Mouse (Mus musculus): ENCODE results near the gene 6430550D23Rik.
"Not testable (repeated sequence)": the region's sequence is repeated elsewhere in the genome, so short reads cannot be mapped to it uniquely, and the experiment has no call there.

6430550D23Rik gene

GRCm38 (mm10) chr2:155949362-155949761, 58.4 kb downstream of the 6430550D23Rik start:
- no peak for DNase-seq

- no peak for DNase-seq
These were observed 60.3 kb downstream of the 6430550D23Rik start for GRCm38 (mm10) chr2:155947390-155948002.

- DNase-seq: no peak
These were observed 61.3 kb downstream of the 6430550D23Rik start for GRCm38 (mm10) chr2:155946499-155946898.

- DNase-seq: peak; percentile 50
These were observed 61.7 kb downstream of the 6430550D23Rik start for GRCm38 (mm10) chr2:155946069-155946468.

GRCm38 (mm10) chr2:155945580-155945979, 62.2 kb downstream of the 6430550D23Rik start:
- no peak for DNase-seq

- no peak for DNase-seq
These were observed 62.7 kb downstream of the 6430550D23Rik start, which contains the start of gene Gdf5 for GRCm38 (mm10) chr2:155945124-155945523. Gene Gdf5 (minus strand): TSS chr2:155945367.

- DNase-seq: no peak
These were observed 63.1 kb downstream of the 6430550D23Rik start for GRCm38 (mm10) chr2:155944685-155945084.

- DNase-seq: no peak
These were observed 64.3 kb downstream of the 6430550D23Rik start for GRCm38 (mm10) chr2:155943463-155943862.

- DNase-seq: no peak
These were observed 65.9 kb downstream of the 6430550D23Rik start for GRCm38 (mm10) chr2:155941697-155942442.

GRCm38 (mm10) chr2:155940681-155941080, 67.1 kb downstream of the 6430550D23Rik start, which contains the start of gene Gm15557:
Gene Gm15557 (plus strand): TSS chr2:155940728.
- no peak for DNase-seq

- no peak for DNase-seq
These were observed 67.8 kb downstream of the 6430550D23Rik start for GRCm38 (mm10) chr2:155939897-155940529.

- DNase-seq: peak; percentile 94
These were observed 78.0 kb downstream of the 6430550D23Rik start, which contains the start of gene Uqcc1 for GRCm38 (mm10) chr2:155929531-155930442. Gene Uqcc1 (minus strand): TSS chr2:155930310.

- no peak for DNase-seq
These were observed 78.9 kb downstream of the 6430550D23Rik start for GRCm38 (mm10) chr2:155928711-155929345.

- DNase-seq: not testable (repeated sequence)
These were observed 82.6 kb downstream of the 6430550D23Rik start for GRCm38 (mm10) chr2:155925213-155925612.

Data from cerebellum, adult 9-10 months (tissue).